Mouse (Mus musculus): Measurements from ENCODE around the gene Megf11.

GRCm38 (mm10) chr9:64579306-64579705 is 193.9 kb downstream of the Megf11 start:
- TF ChIP-seq CTCF (IDR thresholded peaks at IDR 0.05; ENCODE audit: insufficient read depth, low read length) = no peak
- TF ChIP-seq POLR2A (IDR thresholded peaks at IDR 0.05; ENCODE audit: borderline replicate concordance, extremely low read depth, low read depth, low read length) = no peak
